Mouse (Mus musculus) hindbrain, embryonic 10.5 days (tissue): ENCODE data around the gene Ankrd34a. TPM values are rescaled to one million over a fixed set of nuclear protein-coding genes. Genes with fewer than 3 reads are reported as not detected.

Experiments
- DNase-seq: peaks from one replicate; pipeline ENCODE4 v3.0.0-alpha.2; 2017; ENCODE audit warnings: low spot score
- H3K27ac ChIP-seq: fragments of 300-500 bp; sonication (generic); 2 replicates; pipeline ENCODE4 v1.5.1; 2016; ENCODE audit warnings: mild to moderate bottlenecking, moderate library complexity
- H3K27me3 ChIP-seq: fragments of 300-500 bp; sonication (generic); 2 replicates; pipeline ENCODE4 v1.6.1; 2016; ENCODE audit warnings: mild to moderate bottlenecking; ENCODE audit not compliant: poor library complexity, insufficient read depth, severe bottlenecking
- H3K36me3 ChIP-seq: fragments of 300-500 bp; sonication (generic); 2 replicates; pipeline ENCODE4 v1.6.1; 2016; ENCODE audit warnings: mild to moderate bottlenecking, moderate library complexity
- H3K4me1 ChIP-seq: fragments of 300-500 bp; sonication (generic); replicated peaks from 2 replicates; pipeline ENCODE4 v1.6.1; 2016; ENCODE audit warnings: mild to moderate bottlenecking
- H3K4me3 ChIP-seq: fragments of 300-500 bp; sonication (generic); 2 replicates; pipeline ENCODE4 v1.5.1; 2016; ENCODE audit warnings: mild to moderate bottlenecking, moderate library complexity
- H3K9me3 ChIP-seq: fragments of 300-500 bp; sonication (generic); 2 replicates; pipeline ENCODE4 v1.6.1; 2016; ENCODE audit warnings: mild to moderate bottlenecking, moderate library complexity
- WGBS: fragments of 180-500 bp; shearing (Covaris S2); methylation state at CpG from one replicate; pipeline ENCODE4 v1.1.7; 2016; 5-methylcytosine and 5-hydroxymethylcytosine counted together
- polyA plus RNA-seq: library from polyadenylated mRNA; unstranded; fragments of >200 nt; fragmentation: Nextera tagmentation; extraction: Ambion mirVana; gene quantifications from 2 replicates; pipeline ENCODE4 v1.2.1, GENCODE M21; 2016

The Ankrd34a gene
- polyA plus RNA-seq = 0.92 and 1.5 TPM in 2 replicates

DNA sequence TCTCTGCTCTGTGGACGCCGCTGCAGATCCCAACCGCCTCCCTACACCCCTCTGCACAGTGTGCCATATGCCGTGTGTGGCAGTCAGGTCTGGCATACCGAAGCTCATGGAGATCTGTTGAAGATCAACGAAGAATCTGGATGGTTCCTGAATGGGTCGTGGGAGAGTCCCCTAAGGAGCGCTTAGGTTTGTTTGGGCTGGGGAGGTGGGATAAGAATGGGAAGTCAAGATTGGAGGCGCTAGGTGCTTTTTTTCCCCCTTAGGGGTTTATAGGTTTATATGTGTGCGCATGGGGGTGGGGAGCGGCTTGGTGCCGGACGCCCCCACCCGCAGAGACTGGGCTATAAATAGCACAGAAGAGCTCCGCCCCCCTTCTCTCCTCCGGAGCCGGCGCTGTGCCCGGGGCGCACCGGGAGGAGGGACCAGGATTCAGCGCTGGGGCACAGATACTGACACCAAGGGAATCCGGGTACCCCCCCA is at the start of gene Ankrd34a:
Ankrd34a (plus strand) TSS at position 409 of the 480 bp plus-strand sequence.
- peaks cover 70% of the 10 kb centered on the region for H3K4me1 ChIP-seq
- H3K9me3 ChIP-seq = no peaks in the 10 kb centered on the region
- no peaks in the 10 kb centered on the region for H3K36me3 ChIP-seq
- DNase-seq = peak; percentile 16
- peaks cover 55% of the 10 kb centered on the region for H3K27me3 ChIP-seq
- WGBS = under 1% methylated on average over 22 of the region's 23 CpGs
- peak within 1 kb of the TSS; percentile 59 for H3K4me3 ChIP-seq
- H3K27ac ChIP-seq = peak within 1 kb of the TSS; percentile 87

DNA sequence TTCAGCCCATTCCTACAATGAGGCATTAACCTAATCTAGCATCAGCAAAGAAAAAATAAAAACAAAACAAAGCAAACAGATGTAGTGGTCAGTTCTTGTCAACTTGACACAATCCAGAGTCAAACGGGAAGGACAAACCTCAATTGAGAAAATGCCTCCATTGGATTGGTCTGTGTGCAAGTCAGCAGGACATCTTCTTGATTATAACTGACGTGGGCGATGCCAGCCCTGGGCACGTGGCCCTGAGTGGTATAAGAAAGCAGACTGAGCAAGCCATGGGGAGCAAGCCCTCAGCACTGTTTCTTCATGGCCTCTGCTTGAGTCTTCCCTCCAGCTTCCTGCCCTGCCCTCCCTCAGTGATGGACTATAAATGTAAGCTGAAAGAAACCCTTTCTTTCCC is 49.6 kb upstream of the Ankrd34a start:
- Histone ChIP-seq H3K4me3 (peak overlapping the region; percentile 2; the same call in 1 of the 2 replicates), H3K27me3 (peaks cover 27% of the 10 kb centered on the region), H3K4me1 (peaks cover 8% of the 10 kb centered on the region), H3K27ac (no peak overlapping the region), H3K36me3 (no peaks in the 10 kb centered on the region), H3K9me3 (no peaks in the 10 kb centered on the region)
- 54% methylated on average over 4 of the region's 4 CpGs for WGBS
- DNase-seq = no peak

DNA sequence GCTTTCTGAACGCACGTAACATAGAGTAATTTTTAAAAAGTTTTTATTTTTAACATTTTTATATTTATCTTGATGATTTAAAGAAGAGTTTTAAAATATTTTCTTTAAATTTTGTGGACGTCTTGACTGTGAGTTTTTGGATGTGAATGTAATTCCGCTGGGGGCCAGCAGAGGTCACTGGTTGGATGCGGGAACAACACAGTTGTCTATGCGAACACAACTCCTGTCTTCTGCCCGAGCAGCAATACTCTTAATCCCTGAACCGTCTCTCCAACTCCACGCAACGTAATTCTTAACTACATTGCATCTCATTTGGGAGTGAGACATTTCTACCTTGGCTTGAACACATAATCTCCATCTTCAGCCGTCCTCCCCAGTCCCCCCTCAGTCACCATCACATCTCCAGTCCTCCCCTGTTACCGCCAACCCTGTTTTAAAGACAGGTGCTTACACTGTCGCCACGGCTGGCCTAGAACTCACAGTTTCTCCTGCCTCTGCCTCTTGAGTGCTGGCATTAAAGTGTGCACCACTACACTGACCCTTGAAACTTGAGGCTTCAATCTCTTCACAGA is 49.0 kb upstream of the Ankrd34a start:
- WGBS = 11% methylated on average over 14 of the region's 14 CpGs
- H3K27ac ChIP-seq = no peak overlapping the region
- no peaks in the 10 kb centered on the region for H3K9me3 ChIP-seq
- H3K27me3 ChIP-seq = peaks cover 29% of the 10 kb centered on the region
- H3K36me3 ChIP-seq = no peaks in the 10 kb centered on the region
- H3K4me1 ChIP-seq = peaks cover 8% of the 10 kb centered on the region
- DNase-seq = peak; percentile 78
- H3K4me3 ChIP-seq = peak overlapping the region; percentile 30

DNA sequence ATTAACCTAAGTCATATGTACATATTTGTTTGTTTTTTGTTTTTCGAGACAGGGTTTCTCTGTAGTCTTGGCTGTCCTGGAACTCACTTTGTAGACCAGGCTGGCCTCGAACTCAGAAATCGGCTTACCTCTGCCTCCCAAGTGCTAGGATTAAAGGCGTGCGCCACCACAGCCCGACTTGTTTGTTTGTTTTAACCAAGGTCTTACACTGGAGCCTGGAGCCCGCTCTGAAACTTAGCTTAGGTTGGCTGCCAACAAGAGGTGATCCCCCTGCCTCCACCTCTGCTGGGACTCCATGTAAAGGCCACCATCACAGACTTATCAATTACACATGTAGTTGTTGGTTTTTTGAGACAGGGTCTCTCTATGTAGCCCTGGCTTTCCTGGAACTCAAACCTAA is 47.6 kb upstream of the Ankrd34a start:
- WGBS = 83% methylated on average over 7 of the region's 7 CpGs
- H3K4me3 ChIP-seq = no peak overlapping the region
- no peaks in the 10 kb centered on the region for H3K36me3 ChIP-seq
- H3K9me3 ChIP-seq = no peaks in the 10 kb centered on the region
- no peak overlapping the region for H3K27ac ChIP-seq
- DNase-seq = no peak
- H3K4me1 ChIP-seq = peaks cover 8% of the 10 kb centered on the region
- H3K27me3 ChIP-seq = peaks cover 20% of the 10 kb centered on the region

DNA sequence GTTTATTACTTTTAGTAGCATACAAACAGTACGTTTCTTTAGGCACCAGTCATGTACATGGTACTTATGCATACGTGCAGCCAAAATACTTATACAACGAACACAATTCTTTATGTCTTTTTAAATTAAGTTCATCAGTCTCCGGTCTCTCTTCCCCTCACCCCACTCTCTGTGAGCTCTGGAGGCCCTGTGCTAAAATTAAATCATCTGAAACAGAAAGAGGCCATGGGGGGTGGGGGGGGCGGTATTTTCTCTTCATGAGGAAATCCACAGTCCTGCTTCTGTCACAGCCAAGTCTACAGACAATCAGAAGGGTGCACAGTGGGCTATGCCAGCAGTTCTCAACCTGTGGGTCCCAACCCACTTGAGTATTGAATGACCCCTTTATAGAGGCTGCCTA is 47.1 kb upstream of the Ankrd34a start:
- 85% methylated on average over 5 of the region's 5 CpGs for WGBS
- no peaks in the 10 kb centered on the region for H3K9me3 ChIP-seq

DNA sequence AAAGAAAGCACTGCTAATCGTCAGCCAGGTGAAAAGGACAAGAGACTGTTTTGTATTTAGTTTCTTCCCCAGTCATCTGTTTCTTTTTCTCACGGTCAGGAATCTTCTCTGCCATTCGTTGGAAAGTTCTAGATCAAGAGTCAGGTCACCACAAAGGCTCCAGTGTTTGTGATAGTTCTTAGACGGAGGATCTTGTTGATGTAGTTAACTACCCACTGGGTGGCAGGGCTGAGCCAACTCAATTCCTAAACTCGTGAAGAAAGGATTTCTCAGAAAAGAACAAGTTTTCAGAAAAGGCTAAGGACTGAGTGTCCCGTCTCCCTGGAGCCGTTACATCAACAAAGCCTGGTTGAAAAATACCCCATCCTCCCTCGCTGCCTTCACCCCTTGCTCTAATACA is 45.2 kb upstream of the Ankrd34a start:
- peak; percentile 38 for DNase-seq
- Histone ChIP-seq H3K9me3 (no peaks in the 10 kb centered on the region), H3K27me3 (peaks cover 16% of the 10 kb centered on the region), H3K4me1 (peaks cover 20% of the 10 kb centered on the region), H3K36me3 (no peaks in the 10 kb centered on the region), H3K4me3 (no peak overlapping the region), H3K27ac (peak overlapping the region; percentile 40; the same call in 1 of the 2 replicates)
- 25% methylated on average over 8 of the region's 8 CpGs for WGBS

More for the DNA sequence above, 47.1 kb upstream of the Ankrd34a start:
- no peak for DNase-seq
- Histone ChIP-seq H3K36me3 (no peaks in the 10 kb centered on the region), H3K27me3 (peaks cover 20% of the 10 kb centered on the region), H3K4me1 (peaks cover 8% of the 10 kb centered on the region), H3K4me3 (no peak overlapping the region), H3K27ac (no peak overlapping the region)

DNA sequence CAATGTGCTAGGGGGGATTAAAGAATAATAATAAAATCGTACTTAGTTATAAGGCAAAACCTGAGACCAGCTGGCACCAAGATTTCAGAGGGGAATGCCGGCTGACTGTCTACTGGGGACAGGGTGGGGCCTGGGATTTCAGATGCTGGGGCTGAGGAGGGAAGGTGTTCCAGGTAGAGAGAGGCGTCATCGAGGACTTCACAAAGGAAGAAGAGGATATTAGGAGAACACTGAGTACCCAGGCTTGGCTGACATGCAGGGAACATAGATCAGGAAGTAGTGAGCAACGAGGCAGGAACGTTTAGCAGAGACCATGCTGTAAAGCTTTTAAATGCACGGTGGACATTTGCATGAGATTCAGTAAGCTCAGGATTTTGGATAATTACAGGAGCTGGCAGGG is 44.5 kb upstream of the Ankrd34a start:
- no peak for DNase-seq
- WGBS = 79% methylated on average over 7 of the region's 7 CpGs
- Histone ChIP-seq H3K36me3 (no peaks in the 10 kb centered on the region), H3K27ac (peak overlapping the region; percentile 40; the same call in 1 of the 2 replicates), H3K4me1 (peaks cover 27% of the 10 kb centered on the region), H3K9me3 (no peaks in the 10 kb centered on the region), H3K27me3 (peaks cover 12% of the 10 kb centered on the region), H3K4me3 (no peak overlapping the region)

DNA sequence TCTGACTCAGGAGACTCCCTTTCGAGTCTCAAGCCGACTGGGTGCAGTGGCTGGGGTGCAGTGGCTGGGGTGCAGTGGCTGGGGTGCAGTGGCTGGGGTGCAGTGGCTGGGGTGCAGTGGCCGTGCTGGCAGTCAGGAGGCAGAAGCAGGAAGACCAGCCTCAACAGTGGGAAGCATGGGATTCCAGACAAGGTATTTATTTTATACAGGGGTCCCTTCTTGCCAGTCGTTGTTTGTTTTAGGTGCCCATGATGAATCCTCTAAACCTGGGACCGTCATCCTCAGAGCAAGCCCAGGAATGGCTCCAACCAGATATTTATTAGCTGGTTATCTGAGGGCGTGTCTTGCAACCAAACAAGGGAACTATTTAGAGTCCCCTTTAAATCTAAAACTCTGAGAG is 42.8 kb upstream of the Ankrd34a start:
- DNase-seq = no peak
- Histone ChIP-seq H3K9me3 (no peaks in the 10 kb centered on the region), H3K36me3 (no peaks in the 10 kb centered on the region), H3K4me1 (peaks cover 32% of the 10 kb centered on the region), H3K27me3 (peaks cover 4% of the 10 kb centered on the region; the same call in 1 of the 2 replicates), H3K27ac (no peak overlapping the region), H3K4me3 (no peak overlapping the region)
- WGBS = 79% methylated on average over 6 of the region's 6 CpGs

DNA sequence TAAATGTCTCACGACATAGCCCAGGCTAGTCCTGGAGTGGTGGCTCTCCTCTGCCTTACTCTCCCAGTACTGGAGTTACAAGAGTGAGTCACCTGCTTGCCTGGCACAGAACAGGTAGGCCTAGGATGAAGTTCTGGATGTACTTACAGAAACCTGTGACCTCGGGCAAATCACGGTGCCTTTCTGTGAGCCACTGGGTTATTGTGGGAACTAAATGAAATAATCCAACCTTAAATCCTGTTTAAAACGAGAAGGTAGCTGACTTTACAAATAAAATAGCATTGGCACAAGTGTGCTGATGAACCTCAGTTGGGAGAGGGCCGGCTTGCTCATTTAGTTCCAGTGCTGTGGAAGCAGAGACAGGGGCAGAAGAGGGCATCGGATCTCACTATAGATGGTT is 42.2 kb upstream of the Ankrd34a start:
- Histone ChIP-seq H3K4me1 (peaks cover 39% of the 10 kb centered on the region), H3K27me3 (peaks cover 4% of the 10 kb centered on the region; the same call in 1 of the 2 replicates), H3K36me3 (peaks cover 1% of the 10 kb centered on the region), H3K4me3 (no peak overlapping the region), H3K27ac (no peak overlapping the region), H3K9me3 (no peaks in the 10 kb centered on the region)
- DNase-seq = no peak
- 78% methylated on average over 6 of the region's 6 CpGs for WGBS

DNA sequence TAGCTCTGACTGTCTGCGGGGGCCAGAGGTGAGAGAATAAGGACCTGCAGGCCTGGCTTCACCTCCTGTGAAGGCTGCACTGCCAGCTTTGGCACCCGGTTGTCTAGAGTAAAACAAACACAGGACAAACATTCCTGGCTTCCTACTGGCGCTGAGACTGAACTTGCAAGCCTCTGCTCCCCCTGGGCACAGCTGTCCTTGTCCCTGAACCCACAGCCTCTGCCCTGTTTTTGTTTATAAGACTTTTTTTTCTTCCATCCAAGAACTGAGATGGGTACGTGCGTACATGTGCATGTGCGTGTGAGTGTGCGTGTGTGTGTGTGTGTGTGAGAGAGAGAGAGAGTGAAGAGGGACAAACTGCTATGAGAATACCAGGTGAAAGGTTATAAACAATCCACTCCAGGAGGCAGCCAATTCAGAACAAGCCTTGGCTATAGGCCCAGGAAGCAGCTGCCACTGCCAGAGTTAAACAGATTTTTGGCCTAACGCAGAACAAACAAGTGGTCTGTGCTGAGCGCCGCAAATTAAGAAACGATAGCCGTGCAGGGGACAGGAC is 41.3 kb upstream of the Ankrd34a start:
- H3K9me3 ChIP-seq = no peaks in the 10 kb centered on the region
- no peak overlapping the region for H3K4me3 ChIP-seq
- H3K36me3 ChIP-seq = peaks cover 10% of the 10 kb centered on the region
- peak overlapping the region; percentile 46 for H3K27ac ChIP-seq
- no peak for DNase-seq
- WGBS = 59% methylated on average over 12 of the region's 12 CpGs
- peaks cover 47% of the 10 kb centered on the region for H3K4me1 ChIP-seq
- peaks cover 4% of the 10 kb centered on the region; the same call in 1 of the 2 replicates for H3K27me3 ChIP-seq

DNA sequence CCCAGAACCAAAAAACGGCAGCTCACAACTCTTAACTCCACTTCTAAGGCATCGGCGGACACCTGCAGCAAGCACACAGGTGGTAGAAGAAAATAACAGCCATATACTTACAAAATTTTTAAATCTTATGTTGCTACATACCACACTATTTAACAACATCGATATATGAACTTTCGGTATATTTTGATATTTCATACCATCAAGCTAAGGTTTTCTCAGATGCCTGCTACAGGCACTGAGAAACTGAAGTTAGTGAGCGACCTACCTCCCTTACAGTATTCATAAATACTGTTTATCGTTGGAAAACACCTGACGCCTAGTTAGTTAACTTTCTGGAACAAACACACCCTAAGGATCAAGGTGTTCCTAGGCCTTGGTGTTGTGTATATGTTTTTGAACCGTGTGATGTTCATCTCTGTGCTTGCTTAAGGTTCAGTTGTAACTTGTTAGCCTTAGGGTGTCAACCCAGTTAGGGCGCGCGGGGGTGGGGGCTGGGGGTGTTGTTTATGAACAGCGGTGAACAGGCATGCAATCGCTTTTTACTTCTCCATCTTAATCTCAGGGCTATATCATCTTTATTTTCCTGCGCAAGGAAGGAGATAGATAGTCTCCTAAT is 40.3 kb upstream of the Ankrd34a start:
- WGBS = 82% methylated on average over 15 of the region's 15 CpGs
- peaks cover 4% of the 10 kb centered on the region; the same call in 1 of the 2 replicates for H3K27me3 ChIP-seq
- H3K9me3 ChIP-seq = no peaks in the 10 kb centered on the region
- DNase-seq = no peak
- H3K36me3 ChIP-seq = peaks cover 20% of the 10 kb centered on the region
- H3K4me1 ChIP-seq = peaks cover 54% of the 10 kb centered on the region
- peak overlapping the region; percentile 92 for H3K27ac ChIP-seq
- peak overlapping the region; percentile 75; the same call in 1 of the 2 replicates for H3K4me3 ChIP-seq

DNA sequence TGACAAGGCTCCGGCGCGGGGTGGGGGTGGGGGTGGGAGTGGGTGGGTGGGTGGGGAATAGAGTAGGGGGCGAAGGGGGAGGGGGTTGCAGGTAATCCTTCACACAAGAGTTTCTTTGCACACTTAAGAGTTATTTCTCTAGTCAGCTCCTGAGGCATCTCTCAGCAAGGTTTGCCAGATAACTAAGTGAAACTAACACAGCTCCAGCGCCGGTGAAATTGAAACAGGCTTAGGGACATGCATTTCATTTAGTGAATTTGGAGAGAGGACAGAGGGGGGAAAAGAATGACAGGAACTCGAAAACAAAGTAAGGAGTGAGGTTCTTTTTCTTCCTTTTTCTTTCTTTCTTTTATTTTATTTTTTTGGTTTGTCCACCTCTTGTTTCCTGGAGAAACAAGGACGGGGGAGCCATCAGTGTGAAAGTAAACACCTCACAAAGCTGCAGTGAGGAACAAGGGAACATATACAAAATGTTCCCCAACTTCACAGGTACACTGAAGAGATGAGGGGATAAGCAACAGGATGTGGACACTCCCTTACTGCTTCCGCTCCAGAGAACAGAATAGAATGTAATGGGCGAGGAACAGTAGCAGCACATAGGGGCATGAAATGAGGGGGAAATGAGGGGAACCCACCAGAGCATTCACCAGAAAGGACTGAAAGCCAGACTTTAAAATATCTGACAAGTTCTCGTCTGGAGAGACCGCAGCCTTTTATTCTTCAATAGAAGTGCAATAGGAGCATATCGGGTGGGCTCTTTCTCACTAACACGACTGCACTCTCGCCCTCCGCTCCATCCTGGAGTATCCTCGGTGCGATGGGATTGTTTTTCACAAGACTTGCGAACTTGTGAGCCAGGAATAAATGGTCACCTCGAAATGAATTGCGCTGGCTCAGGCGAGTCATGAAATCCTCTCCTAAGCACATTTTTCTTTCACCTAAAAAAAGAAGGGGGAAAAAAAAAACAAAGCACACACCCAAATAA is 39.5 kb upstream of the Ankrd34a start:
- DNase-seq = no peak
- WGBS = 11% methylated on average over 22 of the region's 22 CpGs
- peaks cover under 1% of the 10 kb centered on the region; the same call in 1 of the 2 replicates for H3K27me3 ChIP-seq
- peaks cover 24% of the 10 kb centered on the region for H3K36me3 ChIP-seq
- H3K4me1 ChIP-seq = peaks cover 53% of the 10 kb centered on the region
- H3K9me3 ChIP-seq = no peaks in the 10 kb centered on the region
- peak overlapping the region; percentile 92 for H3K27ac ChIP-seq
- peak overlapping the region; percentile 75 for H3K4me3 ChIP-seq
